Mouse (Mus musculus): ENCODE results near the gene Zfp36l2.
A peak's percentile ranks its signal among the peaks of the same experiment; 100 is the strongest.
"Not testable (repeated sequence)": the region's sequence is repeated elsewhere in the genome, so short reads cannot be mapped to it uniquely, and the experiment has no call there.

Gene Zfp36l2

GRCm38 (mm10) chr17:84194282-84195002, 6.7 kb upstream of the Zfp36l2 start:
- DNase-seq, result peak in 1 of 2 experiments; percentile 26

DNA sequence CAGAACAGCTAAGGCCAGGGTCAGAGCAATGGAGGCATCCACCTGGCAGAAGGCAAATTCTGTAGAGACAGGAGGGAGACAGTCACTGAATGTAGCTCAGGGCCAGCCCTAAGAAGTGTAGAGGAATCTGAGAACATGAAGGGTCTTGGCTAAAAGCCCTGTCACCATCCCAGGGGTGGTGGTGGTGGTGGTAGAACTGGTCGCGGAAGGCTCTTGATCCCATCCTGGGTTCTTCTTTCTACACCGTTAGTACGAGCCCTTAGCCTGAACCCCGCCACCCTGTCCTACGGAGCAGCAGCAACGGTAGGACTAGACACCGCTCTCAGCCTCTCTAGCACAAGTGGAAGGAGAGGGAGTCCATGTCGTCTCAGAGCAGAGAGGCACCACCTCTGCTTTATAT, 5.7 kb upstream of the Zfp36l2 start:
- peak in 1 of 2 experiments; percentile 14 for DNase-seq

GRCm38 (mm10) chr17:84191946-84192345, 4.2 kb upstream of the Zfp36l2 start:
- peak in 1 of 2 experiments; percentile 10 for DNase-seq

DNA sequence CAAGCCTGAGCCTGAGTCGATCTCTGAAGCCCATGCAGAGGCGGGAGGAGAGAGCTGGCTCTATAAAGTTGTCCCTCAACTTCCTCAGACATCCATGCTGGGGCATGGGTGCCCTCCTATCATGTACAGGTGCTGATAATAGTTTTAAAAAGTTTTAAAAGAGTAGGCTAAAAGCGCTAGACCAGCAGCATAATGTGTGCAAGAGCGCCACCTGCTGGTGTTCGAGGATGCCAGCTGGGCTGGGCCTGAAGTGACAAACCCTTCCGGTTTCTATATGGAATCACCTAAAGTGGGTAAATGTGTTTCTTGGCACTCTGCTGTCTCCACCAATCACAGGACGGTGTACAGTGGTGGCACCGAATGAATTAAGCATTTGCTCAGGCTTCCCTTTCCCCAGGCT, 3.1 kb upstream of the Zfp36l2 start:
- peak; percentile 84 to 93 for DNase-seq

DNA sequence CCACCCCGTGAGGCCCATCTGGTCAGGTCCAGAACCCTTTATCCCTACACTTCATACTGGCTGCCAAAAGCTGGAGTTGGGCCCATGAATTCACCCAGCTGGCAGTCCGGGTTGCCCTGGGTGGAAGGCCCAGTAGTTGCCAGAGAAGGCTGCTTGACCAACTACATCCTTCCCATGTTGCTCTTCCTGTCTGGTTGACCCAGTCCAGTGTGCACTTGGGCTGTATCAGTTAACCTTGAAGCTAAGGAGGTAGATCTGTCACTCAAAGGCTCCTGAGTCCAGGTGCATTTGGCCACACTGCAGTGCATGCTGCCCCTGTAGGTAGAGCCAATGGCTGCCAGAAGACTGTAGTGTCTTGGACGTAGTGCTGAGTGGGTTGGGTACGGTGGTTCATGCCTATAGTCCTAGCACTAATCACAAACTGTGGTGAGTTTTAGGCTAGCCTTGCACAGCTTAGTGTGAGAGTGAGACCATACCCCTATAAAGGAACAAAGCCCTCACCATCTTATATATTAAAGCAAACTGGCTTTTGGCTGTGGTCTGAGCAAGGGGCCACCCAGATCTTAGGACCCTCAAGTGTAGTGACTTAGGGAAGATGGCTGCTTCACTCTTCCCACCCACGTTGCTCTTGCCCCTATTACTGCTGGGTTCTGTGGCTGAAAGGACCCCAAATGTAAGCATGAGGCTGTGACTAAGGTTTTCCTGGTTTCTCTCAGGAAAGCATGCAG, 1.5 kb upstream of the Zfp36l2 start:
- DNase-seq, result peak in 1 of 2 experiments; percentile 68

DNA sequence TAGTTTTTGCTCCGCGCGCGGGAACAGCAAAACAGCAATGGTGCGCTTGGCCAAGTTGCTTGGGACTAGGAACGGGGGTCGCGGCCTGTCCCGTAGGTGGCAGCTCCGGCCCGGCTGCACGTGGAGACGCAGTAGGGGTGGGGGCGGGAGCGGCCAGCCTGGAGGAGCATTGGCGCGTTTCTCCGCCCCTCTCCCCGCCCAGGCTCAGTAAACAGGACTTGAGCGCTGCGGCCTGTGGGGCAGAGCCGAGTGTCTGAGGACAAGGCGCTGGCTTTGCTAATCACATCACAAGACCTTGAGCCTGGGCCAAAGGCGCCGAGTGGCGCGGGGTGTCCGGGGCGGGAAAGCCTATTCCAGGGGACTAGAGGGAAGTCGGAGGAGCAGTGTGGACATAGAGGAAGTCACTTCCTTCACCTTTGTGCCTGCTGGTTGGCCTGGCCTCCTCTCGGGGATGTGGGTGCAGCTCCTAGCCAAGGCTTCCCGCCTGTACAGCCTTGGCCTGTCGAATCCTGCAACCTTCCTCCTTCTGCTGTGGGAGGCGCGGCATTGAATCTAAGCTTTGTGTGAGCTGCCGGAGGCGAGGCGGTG, 721 bp upstream of the Zfp36l2 start:
- peak; percentile 97 to 99 for DNase-seq

DNA sequence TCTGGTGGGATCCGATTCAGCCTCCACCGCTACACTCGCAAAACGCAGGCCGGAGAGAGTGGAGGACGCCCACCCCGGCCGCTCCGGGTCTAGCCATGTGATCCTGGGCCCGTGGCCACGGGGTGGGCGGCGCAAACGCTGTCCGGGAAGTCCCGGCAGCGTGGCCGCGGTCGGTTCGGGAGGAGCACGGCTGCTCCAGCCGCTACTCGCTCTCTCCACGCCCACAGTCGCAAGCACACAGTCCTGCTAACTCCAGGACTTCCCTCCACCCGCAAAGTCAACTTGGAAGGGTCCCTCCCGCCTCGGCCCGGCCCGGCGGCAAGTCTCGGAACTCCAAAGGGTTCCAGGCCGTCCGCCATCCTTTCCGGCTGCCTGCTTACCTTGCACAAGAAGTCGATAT, 483 bp downstream of the Zfp36l2 start:
- not testable (repeated sequence) for DNase-seq

- DNase-seq, result peak; percentile 50 to 71
These were observed 1.1 kb downstream of the Zfp36l2 start for GRCm38 (mm10) chr17:84186451-84187202.

GRCm38 (mm10) chr17:84185581-84186450, 1.9 kb downstream of the Zfp36l2 start:
- peak; percentile 75 to 82 for DNase-seq

- peak; percentile 38 to 52 for DNase-seq
These were observed 2.7 kb downstream of the Zfp36l2 start for GRCm38 (mm10) chr17:84185011-84185411.

GRCm38 (mm10) chr17:84183291-84183781, 4.4 kb downstream of the Zfp36l2 start:
- DNase-seq, result peak; percentile 95 to 99

DNA sequence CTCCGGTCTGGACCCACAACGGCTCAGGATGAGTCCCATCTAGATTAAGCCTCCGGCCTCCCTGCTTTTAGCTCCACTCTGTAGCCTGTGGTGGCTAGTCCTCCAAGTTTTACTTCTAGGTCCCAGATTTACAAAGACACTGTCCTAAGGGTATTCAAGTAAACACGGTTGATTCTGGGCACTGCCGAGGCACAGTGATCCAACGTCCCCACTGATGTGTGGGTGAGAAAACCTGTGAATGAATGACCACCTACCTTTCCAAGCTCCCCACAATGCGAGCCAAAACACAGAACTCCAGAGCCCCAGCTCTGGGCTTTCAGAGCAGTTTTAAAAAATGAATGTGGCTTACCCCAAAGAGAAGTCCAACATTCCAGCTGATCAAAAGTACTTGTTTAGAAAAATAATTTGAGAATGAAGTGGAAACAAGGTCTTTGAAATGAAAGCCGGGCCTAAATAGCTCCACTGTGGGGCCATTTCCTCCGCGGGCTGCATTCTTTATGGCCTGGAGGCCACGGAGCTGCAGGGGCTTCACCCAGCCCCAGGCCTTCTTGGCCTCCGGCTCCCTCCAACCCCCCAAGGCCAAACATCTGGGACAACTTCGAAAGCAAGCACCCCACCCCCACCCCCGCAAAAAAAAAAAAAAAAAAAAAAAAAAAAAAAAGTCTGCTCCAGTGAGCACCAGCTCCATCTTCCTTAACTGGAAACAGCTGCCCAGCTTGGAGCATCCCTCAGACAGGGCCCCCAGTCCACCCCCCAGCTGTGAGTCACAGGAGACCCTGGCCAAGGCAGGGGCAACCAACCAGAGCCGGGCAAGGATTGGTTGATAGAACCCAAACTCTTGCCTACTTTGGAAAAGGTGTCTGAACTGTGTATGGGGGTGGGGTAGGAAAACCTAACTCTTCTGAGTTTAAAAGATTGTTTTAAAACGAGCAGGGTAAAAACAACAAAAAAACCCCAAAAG, 5.2 kb downstream of the Zfp36l2 start:
- peak; percentile 49 to 79 for DNase-seq

GRCm38 (mm10) chr17:84181502-84182310, 6.0 kb downstream of the Zfp36l2 start:
- DNase-seq, result peak; percentile 78 to 84

GRCm38 (mm10) chr17:84180715-84181501, 6.8 kb downstream of the Zfp36l2 start:
- DNase-seq, result peak; percentile 55 to 79

DNA sequence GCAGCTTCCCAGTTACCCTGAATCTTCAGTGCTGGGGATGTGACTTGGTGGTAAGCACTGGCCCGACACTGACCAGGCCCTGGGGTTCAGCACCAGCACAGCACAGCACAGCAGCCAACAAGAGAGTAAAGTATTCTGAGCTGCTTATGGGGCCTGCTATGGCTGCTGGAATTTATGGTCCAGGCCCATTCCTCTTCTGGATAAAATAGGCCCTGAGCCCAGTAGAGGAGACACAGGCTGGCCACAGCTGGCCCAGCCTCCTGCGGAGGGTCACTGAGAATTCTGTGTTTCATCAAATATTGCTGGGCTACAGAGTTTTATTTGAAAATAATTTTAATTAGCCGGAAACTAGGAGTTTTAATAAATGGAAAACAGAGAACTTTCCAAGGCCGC, 7.8 kb downstream of the Zfp36l2 start:
- peak in 1 of 2 experiments; percentile 44 for DNase-seq

DNA sequence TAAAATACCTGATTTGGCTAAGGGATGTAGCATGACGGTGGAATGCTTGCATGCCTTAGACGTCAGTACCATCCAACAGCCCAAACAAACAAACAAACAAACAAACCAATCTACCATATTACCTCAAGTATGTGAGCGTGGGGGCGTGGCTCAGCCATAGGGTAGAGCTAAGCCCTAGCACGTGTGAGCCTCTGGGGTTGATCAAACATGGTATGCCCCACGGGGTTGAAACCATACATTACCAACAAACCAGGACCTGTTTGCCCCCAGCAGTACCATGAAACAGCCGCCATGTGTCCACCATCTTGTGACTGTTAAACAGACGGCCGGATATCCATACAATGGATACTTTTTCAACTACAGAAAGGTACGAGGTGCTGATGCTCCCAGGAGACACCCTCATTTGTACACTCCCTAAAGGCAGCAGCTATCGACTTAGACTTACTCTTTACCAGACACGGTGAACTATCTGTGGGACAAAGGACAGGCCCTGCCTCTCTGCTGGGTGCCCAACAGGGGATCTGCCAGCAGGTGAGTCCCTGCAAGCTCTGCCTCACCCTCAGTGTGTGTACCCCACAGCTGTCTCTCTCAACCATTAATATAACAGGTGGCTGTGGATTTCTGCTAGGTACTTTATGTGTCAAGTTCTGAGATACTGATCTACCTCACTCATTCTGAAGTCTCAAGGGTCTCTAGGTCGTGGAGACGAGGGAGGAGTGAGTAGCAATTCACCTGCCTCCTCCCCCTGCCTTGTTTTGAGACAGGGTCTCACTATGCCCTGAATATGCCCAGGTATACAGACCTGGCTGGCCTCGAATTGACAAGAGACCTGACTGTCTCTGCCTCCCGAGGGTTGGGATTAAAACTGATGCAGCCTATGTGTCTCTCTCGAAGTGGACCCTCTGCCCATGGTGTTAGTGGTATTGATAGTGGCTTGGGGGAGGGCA, 8.4 kb downstream of the Zfp36l2 start:
- peak in 1 of 2 experiments; percentile 28 for DNase-seq

- DNase-seq, result peak; percentile 49 to 77
These were observed 10.3 kb downstream of the Zfp36l2 start for GRCm38 (mm10) chr17:84177481-84177880.

All from kidney, postnatal 25 days (tissue).